Mouse (Mus musculus) heart, embryonic 12.5 days (tissue): ENCODE measurements around the gene Gpr152. TPM values are rescaled to one million over a fixed set of nuclear protein-coding genes. Genes with fewer than 3 reads are reported as not detected.
"Not testable (repeated sequence)": the region's sequence is repeated elsewhere in the genome, so short reads cannot be mapped to it uniquely, and the experiment has no call there.

Source experiments
- ATAC-seq: fragments of 200-750 bp; cut with Nextera tagmentation; 2 replicates; pipeline ENCODE4 v1.8.0; 2017; ENCODE audit warnings: moderate TSS enrichment, moderate library complexity; ENCODE audit not compliant: insufficient number of reproducible peaks, low FRiP score
- H3K27ac ChIP-seq: fragments of 300-500 bp; sonication (generic); 2 replicates; pipeline ENCODE4 v1.5.1; 2016; ENCODE audit warnings: mild to moderate bottlenecking, moderate library complexity; ENCODE audit not compliant: poor library complexity, severe bottlenecking
- H3K27me3 ChIP-seq: fragments of 300-500 bp; sonication (generic); replicated peaks from 2 replicates; pipeline ENCODE4 v1.6.1; 2016; ENCODE audit warnings: mild to moderate bottlenecking, moderate library complexity
- H3K36me3 ChIP-seq: fragments of 300-500 bp; sonication (generic); 2 replicates; pipeline ENCODE4 v1.6.1; 2016; ENCODE audit warnings: mild to moderate bottlenecking, moderate library complexity
- H3K4me1 ChIP-seq: fragments of 300-500 bp; sonication (generic); replicated peaks from 2 replicates; pipeline ENCODE4 v1.6.1; 2016; ENCODE audit warnings: mild to moderate bottlenecking
- H3K4me2 ChIP-seq: fragments of 300-500 bp; sonication (generic); 2 replicates; pipeline ENCODE4 v1.6.1; 2016; ENCODE audit warnings: mild to moderate bottlenecking, moderate library complexity
- H3K4me3 ChIP-seq: fragments of 300-500 bp; sonication (generic); 2 replicates; pipeline ENCODE4 v1.5.1; 2016; ENCODE audit warnings: mild to moderate bottlenecking
- H3K9ac ChIP-seq: fragments of 300-500 bp; sonication (generic); 2 replicates; pipeline ENCODE4 v1.6.1; 2016; ENCODE audit warnings: mild to moderate bottlenecking, moderate library complexity
- H3K9me3 ChIP-seq: fragments of 300-500 bp; sonication (generic); replicated peaks from 2 replicates; pipeline ENCODE4 v1.6.1; 2016; ENCODE audit warnings: mild to moderate bottlenecking, moderate library complexity
- WGBS: fragments of 180-500 bp; shearing (Covaris S2); methylation state at CpG from one replicate; pipeline ENCODE4 v1.1.7; 2016; 5-methylcytosine and 5-hydroxymethylcytosine counted together
- polyA plus RNA-seq: library from polyadenylated mRNA; unstranded; fragments of >200 nt; fragmentation: Nextera tagmentation; extraction: Ambion mirVana; gene quantifications from 2 replicates; pipeline ENCODE4 v1.2.1, GENCODE M21; 2016

The Gpr152 gene
- polyA plus RNA-seq, 1 experiment from 2014 or later = not detected

DNA sequence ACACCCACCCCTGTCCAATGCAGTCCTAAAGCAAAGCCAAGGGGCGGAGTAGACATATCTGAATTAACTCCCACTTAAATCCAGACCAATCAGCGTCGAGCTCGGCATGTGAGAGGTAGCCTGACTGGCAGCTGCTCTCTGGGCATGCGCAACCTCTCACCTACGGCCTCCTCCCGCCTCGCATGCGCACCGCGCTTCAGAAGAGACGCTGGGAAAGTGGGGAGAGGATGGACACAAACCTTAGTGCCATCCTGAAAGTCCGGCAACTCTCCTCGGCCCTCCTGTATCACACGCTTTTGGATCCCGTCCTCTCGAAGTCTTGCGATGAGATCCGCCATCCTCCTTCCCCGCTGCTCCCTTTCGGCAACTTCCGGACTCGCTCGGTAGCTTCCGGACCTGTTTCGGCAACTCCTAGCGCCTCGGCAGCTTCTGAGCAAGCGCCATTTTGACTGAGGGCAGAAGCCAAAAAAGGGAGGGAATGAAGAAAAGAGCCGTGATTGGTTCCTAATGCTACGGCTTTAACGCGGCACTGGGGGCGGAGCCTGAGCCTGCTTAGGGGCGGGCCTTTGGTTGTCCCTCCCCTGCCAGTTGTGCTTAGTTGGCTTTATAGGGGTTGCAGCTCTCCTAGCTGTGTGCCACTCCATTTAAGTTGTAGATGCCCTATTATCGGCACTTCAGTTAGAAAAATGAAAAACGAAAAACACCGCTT lies 18.3 kb upstream of the Gpr152 start:
- peaks cover 25% of the 10 kb centered on the region for H3K36me3 ChIP-seq
- peak; percentile 85 for ATAC-seq
- H3K9ac ChIP-seq = peak overlapping the region; percentile 63; the same call in 1 of the 2 replicates
- peaks cover 11% of the 10 kb centered on the region; the same call in 1 of the 2 replicates for H3K4me1 ChIP-seq
- H3K4me3 ChIP-seq = peak overlapping the region; percentile 55
- 3% methylated on average over 38 of the region's 38 CpGs for WGBS
- no peaks in the 10 kb centered on the region for H3K9me3 ChIP-seq
- H3K27ac ChIP-seq = peak overlapping the region; percentile 66
- peak overlapping the region; percentile 71 for H3K4me2 ChIP-seq
- no peaks in the 10 kb centered on the region for H3K27me3 ChIP-seq

DNA sequence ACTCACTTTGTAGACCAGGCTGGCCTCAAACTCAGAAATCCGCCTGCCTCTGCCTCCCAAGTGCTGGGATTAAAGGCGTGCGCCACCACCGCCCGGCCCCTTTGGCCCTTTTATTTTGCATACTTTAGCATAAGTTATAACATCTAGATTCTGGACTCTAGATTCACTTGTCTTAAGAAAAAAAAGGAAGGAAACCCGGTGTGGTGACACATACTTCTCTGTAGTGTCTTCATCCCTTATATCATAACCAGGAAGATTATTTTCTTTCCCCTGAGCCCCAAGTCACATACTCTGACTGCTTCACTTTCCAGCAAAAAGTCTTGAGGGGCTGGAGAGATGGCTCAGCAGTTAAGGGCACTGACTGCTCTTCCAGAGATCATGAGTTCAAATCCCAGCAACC lies 17.7 kb upstream of the Gpr152 start:
- peaks cover 16% of the 10 kb centered on the region for H3K4me1 ChIP-seq
- H3K4me2 ChIP-seq = peak overlapping the region; percentile 71
- 0 out of 2 replicates have a peak overlapping the region, but pooled peaks have one; percentile 55 for H3K4me3 ChIP-seq

DNA sequence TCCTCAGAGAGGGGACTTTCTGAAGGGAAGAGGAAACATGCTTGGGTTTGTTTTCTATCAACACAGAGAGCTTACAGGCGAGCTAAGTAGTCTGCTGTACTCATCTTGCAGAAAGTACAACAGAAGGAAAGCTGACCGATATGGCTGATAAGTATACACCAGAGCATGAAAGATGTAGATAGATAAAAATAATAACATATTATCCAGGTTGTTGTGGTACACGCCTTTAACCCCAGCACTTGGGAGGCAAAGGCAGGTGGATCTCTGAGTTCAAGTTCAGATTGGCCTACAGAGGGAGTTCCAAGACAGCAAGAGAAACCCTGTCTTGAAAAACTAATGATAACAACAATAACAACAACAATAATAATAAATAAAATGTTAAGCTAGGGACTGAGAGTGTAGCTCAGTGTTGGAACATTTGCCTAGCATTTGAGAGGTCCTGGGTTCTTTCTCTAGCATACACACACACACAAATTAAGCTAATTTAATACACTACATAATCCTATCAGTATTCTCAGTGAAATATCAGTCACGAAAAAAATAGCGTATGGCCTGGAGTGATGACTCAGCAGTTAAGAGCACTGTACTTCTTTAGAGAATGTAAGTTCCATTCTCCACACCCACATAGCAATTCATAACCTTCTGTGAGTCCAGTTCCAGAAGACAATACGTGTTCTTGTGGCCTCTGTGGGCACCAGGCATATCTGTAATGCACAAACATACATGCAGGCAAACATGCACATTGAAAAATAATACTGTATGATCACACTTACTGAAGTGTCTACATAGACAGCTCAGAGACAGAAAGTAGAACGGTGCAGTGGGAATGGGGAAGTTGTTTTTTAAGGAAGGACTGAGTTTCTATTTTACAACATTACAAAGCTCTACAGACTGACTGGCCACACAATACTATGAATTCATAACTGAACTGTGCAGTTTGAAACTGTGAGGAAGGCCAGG lies 16.9 kb upstream of the Gpr152 start:
- 82% methylated on average over 7 of the region's 7 CpGs for WGBS
- Histone ChIP-seq H3K4me3 (no peak overlapping the region), H3K9ac (no peak overlapping the region), H3K4me1 (peaks cover 22% of the 10 kb centered on the region), H3K27ac (no peak overlapping the region), H3K9me3 (no peaks in the 10 kb centered on the region), H3K27me3 (no peaks in the 10 kb centered on the region), H3K4me2 (no peak overlapping the region), H3K36me3 (peaks cover 15% of the 10 kb centered on the region)
- no peak for ATAC-seq

More for the DNA sequence above, 17.7 kb upstream of the Gpr152 start:
- not testable (repeated sequence) for H3K9ac ChIP-seq, H3K27ac ChIP-seq, H3K27me3 ChIP-seq, H3K9me3 ChIP-seq, ATAC-seq
- WGBS = 50% methylated on average over 6 of the region's 6 CpGs
- peaks cover 19% of the 10 kb centered on the region for H3K36me3 ChIP-seq

DNA sequence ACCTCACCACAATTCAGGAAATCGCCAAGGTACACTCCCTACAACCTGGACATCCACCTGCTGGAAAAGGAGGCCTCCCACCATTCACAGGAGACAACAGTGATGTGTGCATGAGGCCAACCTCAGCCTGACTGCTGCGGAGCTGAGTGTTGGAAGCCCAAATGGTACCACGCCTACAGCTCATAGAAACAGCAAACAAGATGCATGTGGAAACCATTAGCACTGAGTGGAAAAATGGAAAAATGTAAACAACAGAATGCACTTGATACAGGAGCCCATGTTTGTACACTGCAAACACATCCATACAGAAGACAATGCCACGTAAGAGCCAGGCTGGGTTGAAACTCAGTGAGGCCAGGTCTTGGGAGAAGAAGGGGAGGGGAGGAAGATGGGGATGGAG lies 15.2 kb upstream of the Gpr152 start:
- Histone ChIP-seq H3K4me2 (no peak overlapping the region), H3K9ac (no peak overlapping the region), H3K36me3 (peaks cover 20% of the 10 kb centered on the region), H3K27me3 (no peaks in the 10 kb centered on the region), H3K4me3 (no peak overlapping the region), H3K27ac (no peak overlapping the region), H3K4me1 (peaks cover 24% of the 10 kb centered on the region), H3K9me3 (no peaks in the 10 kb centered on the region)
- 74% methylated on average over 4 of the region's 4 CpGs for WGBS
- ATAC-seq = no peak

DNA sequence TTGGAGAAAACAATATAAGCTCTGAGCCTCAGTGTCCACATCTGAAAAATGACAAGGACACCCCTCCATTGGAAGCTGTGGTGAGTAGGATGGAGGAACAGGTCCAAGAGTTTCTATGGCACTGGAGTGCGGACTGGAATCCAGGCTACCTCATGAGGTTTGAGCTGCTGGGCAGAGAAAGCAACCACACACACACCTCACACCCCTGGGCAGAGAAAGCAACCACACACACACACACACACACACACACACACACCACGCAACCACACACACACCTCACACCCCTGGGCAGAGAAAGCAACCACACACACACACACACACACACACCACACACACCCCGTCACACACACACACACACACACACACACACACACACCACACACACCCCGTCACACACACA lies 14.3 kb upstream of the Gpr152 start:
- ATAC-seq = peak; percentile 16
- Histone ChIP-seq H3K4me2 (peak overlapping the region; percentile 77), H3K36me3 (peaks cover 28% of the 10 kb centered on the region), H3K4me3 (peak overlapping the region; percentile 71), H3K9ac (peak overlapping the region; percentile 62), H3K4me1 (peaks cover 32% of the 10 kb centered on the region)
- H3K27me3 ChIP-seq, H3K27ac ChIP-seq, H3K9me3 ChIP-seq: not testable (repeated sequence)
- 39% methylated on average over 2 of the region's 4 CpGs for WGBS

DNA sequence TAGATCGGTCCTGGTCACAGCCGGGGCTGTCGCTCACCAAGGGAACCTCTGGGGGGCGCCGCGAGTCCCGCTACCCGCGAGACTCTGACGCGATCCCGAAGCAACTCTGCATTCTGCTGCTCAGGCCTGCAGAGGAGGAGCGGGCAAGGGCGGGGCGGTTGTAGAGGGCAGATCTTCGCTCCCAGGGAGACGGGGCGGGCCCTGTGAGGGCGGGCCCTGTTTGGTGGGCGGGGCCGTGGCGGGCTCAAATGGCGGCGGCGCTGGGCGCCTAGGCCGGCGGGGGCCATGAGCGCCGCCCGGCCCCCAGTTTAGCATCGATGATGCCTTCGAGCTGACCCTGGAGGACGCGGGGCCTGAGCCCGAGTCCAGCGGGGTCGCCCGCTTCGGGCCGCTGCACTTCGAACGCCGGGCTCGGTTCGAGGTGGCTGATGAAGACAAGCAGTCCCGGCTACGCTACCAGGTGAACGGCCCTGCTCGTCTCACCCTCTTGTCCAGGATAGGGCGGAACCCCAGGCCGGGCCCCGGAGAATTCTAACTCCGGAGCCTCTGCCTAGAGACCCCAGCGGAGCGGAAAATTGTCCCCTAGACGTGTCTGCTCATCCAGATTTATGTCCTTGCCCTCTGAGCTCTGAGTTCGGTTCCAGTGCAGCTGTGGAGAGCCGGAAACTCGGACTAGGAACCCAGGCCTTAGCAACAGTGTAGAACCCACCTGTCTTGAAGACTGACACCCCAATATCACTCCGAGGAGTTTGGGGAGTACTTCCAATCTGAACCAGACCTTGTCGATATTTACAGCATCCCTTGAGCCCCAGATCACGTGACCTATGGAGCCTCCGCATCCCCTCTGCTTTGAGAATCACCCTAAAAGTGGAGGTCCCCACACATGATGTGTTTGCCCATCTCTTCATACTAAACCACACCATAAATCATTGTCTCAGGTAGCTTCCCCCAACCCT lies 13.6 kb upstream of the Gpr152 start, which contains the start of gene Aip:
Gene Aip (minus strand): TSS at position 118 of the 956 bp plus-strand sequence.
- Histone ChIP-seq H3K36me3 (peaks cover 33% of the 10 kb centered on the region), H3K4me3 (peak within 1 kb of the TSS; percentile 71), H3K9me3 (no peaks in the 10 kb centered on the region), H3K27me3 (no peaks in the 10 kb centered on the region), H3K27ac (0 out of 2 replicates have a peak within 1 kb of the TSS, but pooled peaks have one; percentile 11), H3K4me1 (peaks cover 25% of the 10 kb centered on the region), H3K9ac (peak within 1 kb of the TSS; percentile 86), H3K4me2 (peak within 1 kb of the TSS; percentile 77)
- WGBS = under 1% methylated on average over 64 of the region's 64 CpGs
- peak; percentile 96 for ATAC-seq

DNA sequence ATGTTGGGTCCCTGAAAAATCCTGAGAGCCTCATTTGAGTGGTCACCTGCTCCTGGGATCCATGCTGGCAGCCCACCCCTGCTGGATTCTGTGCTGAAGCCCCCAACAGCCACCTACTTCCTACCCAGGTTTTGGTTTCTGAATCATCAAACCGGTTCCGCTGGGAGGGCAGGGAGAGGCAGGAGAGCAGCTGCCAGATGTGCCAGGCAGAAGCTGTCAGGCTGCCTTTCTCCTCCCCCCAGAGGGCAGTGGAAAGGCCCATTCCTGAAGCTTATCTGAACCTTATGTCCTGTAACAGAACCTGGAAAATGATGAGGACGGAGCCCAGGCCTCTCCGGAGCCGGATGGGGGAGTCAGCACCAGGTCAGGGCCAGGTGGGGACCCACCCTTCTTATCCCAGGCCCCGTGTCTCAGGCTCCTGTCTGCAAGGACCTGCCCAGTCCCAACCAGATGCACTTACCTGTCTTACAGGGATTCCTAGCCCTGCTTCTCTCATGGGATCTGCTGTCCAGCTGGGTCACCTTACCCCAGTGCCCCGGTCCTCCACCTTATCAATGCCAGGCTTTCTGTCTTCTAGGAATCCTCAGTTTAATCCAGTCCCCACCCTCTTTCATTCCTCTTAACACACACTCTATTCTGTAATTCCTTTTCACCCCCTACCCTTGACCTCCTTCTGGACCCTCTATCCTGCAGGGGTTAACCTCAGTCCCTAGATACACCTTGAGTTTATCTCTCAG lies 12.7 kb upstream of the Gpr152 start:
- Histone ChIP-seq H3K4me2 (peak overlapping the region; percentile 77), H3K9me3 (no peaks in the 10 kb centered on the region), H3K4me1 (peaks cover 24% of the 10 kb centered on the region), H3K27me3 (no peaks in the 10 kb centered on the region), H3K9ac (peak overlapping the region; percentile 86), H3K36me3 (peaks cover 42% of the 10 kb centered on the region), H3K4me3 (peak overlapping the region; percentile 71), H3K27ac (no peak overlapping the region)
- ATAC-seq = no peak
- WGBS = 58% methylated on average over 7 of the region's 7 CpGs

DNA sequence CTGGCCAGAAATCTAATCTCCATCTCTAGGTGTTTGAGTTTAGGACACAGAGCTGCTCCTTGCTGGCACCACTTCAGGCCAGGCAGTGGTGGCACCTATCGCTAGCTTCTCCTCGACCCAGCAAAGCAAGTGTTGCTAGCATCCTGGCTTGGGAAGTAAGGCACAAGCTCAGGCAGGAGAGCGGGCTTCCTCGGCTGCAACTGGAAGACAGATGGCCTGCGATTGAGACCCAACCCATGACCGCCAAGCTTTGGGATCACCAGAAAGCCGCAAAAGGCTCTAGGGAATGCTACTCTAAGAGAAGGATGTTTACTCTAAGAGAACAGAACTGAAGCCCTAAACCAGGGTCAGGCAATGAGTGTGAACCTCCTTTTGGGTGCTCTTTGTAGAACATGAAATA lies 10.1 kb upstream of the Gpr152 start:
- no peaks in the 10 kb centered on the region for H3K27me3 ChIP-seq
- no peak overlapping the region for H3K4me3 ChIP-seq
- ATAC-seq = no peak
- H3K27ac ChIP-seq = no peak overlapping the region
- no peak overlapping the region for H3K9ac ChIP-seq
- 92% methylated on average over 7 of the region's 7 CpGs for WGBS
- H3K4me2 ChIP-seq = no peak overlapping the region
- peaks cover 57% of the 10 kb centered on the region for H3K36me3 ChIP-seq
- H3K9me3 ChIP-seq = no peaks in the 10 kb centered on the region
- peaks cover 24% of the 10 kb centered on the region for H3K4me1 ChIP-seq

DNA sequence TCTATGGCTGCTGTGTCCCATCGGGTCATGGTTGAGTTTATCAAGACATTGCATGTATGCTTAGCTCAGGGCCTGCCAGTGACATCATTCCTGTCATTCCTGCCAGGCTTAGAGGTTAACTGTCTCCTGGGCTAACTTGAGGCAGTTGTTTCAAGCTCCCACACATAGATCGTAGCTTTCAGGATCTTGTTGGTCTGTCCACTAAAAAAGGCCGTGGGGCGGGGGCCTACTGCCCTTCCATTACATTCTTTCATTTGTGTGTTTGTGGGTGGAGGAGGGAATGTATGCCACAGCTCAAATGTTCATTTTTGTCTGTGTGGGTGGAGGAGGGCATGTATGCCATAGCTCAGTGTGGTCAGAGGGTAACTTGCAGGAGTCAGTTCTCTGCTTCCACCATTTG lies 9.5 kb upstream of the Gpr152 start:
- H3K27me3 ChIP-seq = no peaks in the 10 kb centered on the region
- H3K4me2 ChIP-seq = no peak overlapping the region
- H3K9ac ChIP-seq = no peak overlapping the region
- peaks cover 57% of the 10 kb centered on the region for H3K36me3 ChIP-seq
- WGBS = 64% methylated on average over 4 of the region's 4 CpGs
- no peak overlapping the region for H3K27ac ChIP-seq
- H3K4me3 ChIP-seq = no peak overlapping the region
- no peaks in the 10 kb centered on the region for H3K9me3 ChIP-seq
- no peak for ATAC-seq
- H3K4me1 ChIP-seq = peaks cover 23% of the 10 kb centered on the region

DNA sequence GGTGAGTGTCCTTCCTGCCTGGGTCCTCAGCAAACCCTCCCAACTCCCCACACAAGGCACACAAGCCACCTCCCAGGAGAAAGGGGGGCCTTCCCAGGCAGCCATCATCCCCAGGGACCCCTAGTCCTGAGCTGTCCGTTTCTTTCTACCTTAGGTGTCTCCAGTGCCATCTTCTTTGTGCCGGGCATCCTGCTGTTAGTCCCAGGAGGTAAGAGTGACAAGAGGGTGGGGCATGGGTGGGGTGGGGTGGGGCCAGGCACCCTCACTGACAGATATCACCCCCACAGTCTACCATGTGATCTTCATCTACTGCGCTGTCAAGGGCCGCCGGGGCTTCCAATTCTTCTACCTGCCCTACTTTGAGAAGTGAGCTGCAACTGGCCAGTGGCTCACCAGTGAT lies 8.5 kb upstream of the Gpr152 start:
- Histone ChIP-seq H3K36me3 (peaks cover 57% of the 10 kb centered on the region), H3K4me3 (no peak overlapping the region), H3K9me3 (no peaks in the 10 kb centered on the region), H3K4me1 (peaks cover 22% of the 10 kb centered on the region), H3K4me2 (no peak overlapping the region), H3K9ac (no peak overlapping the region), H3K27me3 (no peaks in the 10 kb centered on the region), H3K27ac (no peak overlapping the region)
- peak; percentile 37; the same call in 1 of the 2 replicates for ATAC-seq
- 82% methylated on average over 5 of the region's 5 CpGs for WGBS
